Mouse (Mus musculus): ENCODE measurements at regions not wholly inside any gene's neighbourhood (a gene's known extent, or its start where the extent isn't known, plus 50 kb on each side); places are given as distances from the start of the nearest gene placed in this dataset.

GRCm38 (mm10) chr10:44609187-44609586 is 80.9 kb upstream of the Prdm1 start (continued):
- peak; percentile 73 for TF ChIP-seq TBP (IDR thresholded peaks at IDR 0.05; ENCODE audit: low read depth, low read length)

GRCm38 (mm10) chr10:44607334-44607851 is 79.1 kb upstream of the Prdm1 start:
- TF ChIP-seq POLR2A (IDR thresholded peaks at IDR 0.05; ENCODE audit: control insufficient read depth in 1 of 2, insufficient read depth in 1 of 2, low read depth in 1 of 2, low read length in 2 of 2, poor library complexity in 1 of 2), result no peak
- TF ChIP-seq GABPA (IDR thresholded peaks at IDR 0.05; ENCODE audit: low read depth, low read length), result no peak
- no peak for TF ChIP-seq E2F4 (IDR thresholded peaks at IDR 0.05; ENCODE audit: borderline replicate concordance, low read depth, low read length)
- TF ChIP-seq MYB (IDR thresholded peaks at IDR 0.05; ENCODE audit: low read depth, low read length), result no peak
- TF ChIP-seq BHLHE40 (IDR thresholded peaks at IDR 0.05; ENCODE audit: borderline replicate concordance, low read depth, low read length), result no peak
- no peak for TF ChIP-seq NELFE (IDR thresholded peaks at IDR 0.05; ENCODE audit: low read depth, low read length)
- no peak for TF ChIP-seq HCFC1 (IDR thresholded peaks at IDR 0.05; ENCODE audit: low read depth, low read length)
- peak; percentile 95 for TF ChIP-seq MAFK (IDR thresholded peaks at IDR 0.05; ENCODE audit: borderline replicate concordance, low read depth, low read length)
- no peak for TF ChIP-seq SMC3 (IDR thresholded peaks at IDR 0.05; ENCODE audit: low read depth, low read length)
- TF ChIP-seq POLR2AphosphoS5 (IDR thresholded peaks at IDR 0.05; ENCODE audit: borderline replicate concordance, low read depth, low read length), result no peak
- peak; percentile 88 for TF ChIP-seq ZNF384 (IDR thresholded peaks at IDR 0.05; ENCODE audit: low read depth, low read length)
- TF ChIP-seq CHD1 (IDR thresholded peaks at IDR 0.05; ENCODE audit: low read depth, low read length), result no peak
- no peak for TF ChIP-seq KAT2A (conservative IDR thresholded peaks at IDR 0.05; ENCODE audit: low read depth, low read length)
- TF ChIP-seq ELF1 (IDR thresholded peaks at IDR 0.05; ENCODE audit: low read depth, low read length), result no peak
- peak; percentile 66; the same call in 1 of the 2 replicates for TF ChIP-seq MYC (IDR thresholded peaks at IDR 0.05; ENCODE audit: low read depth, low read length)
- TF ChIP-seq SIN3A (IDR thresholded peaks at IDR 0.05; ENCODE audit: low read length), result no peak
- TF ChIP-seq TCF12 (IDR thresholded peaks at IDR 0.05; ENCODE audit: low read depth, low read length), result peak; percentile 20; the same call in 1 of the 2 replicates
- TF ChIP-seq MAZ (IDR thresholded peaks at IDR 0.05; ENCODE audit: low read depth, low read length), result no peak
- TF ChIP-seq ETS1 (IDR thresholded peaks at IDR 0.05; ENCODE audit: low read depth, low read length), result peak; percentile 89
- TF ChIP-seq EP300 (IDR thresholded peaks at IDR 0.05; ENCODE audit: low read depth in 1 of 2, low read length in 2 of 2), result peak; percentile 70 to 81; a peak in 3 of 4 replicates
- peak; percentile 68; the same call in 1 of the 2 replicates for TF ChIP-seq RCOR1 (IDR thresholded peaks at IDR 0.05; ENCODE audit: low read depth, low read length)
- TF ChIP-seq MEF2A (IDR thresholded peaks at IDR 0.05; ENCODE audit: extremely low read depth, insufficient replicate concordance, low read depth, low read length, poor library complexity, severe bottlenecking), result no peak
- TF ChIP-seq MAX (IDR thresholded peaks at IDR 0.05; ENCODE audit: low read length), result peak; percentile 13; the same call in 1 of the 2 replicates
- no peak for TF ChIP-seq USF2 (IDR thresholded peaks at IDR 0.05; ENCODE audit: borderline replicate concordance in 1 of 2, insufficient read depth in 1 of 2, low read depth in 1 of 2, low read length in 2 of 2)
- no peak for TF ChIP-seq CHD2 (IDR thresholded peaks at IDR 0.05; ENCODE audit: low read length)
- no peak for TF ChIP-seq POLR2AphosphoS2 (IDR thresholded peaks at IDR 0.05; ENCODE audit: low read length)
- TF ChIP-seq USF1 (IDR thresholded peaks at IDR 0.05; ENCODE audit: low read depth, low read length), result no peak
- no peak for TF ChIP-seq RAD21 (IDR thresholded peaks at IDR 0.05; ENCODE audit: low read depth, low read length)
- TF ChIP-seq JUND (IDR thresholded peaks at IDR 0.05; ENCODE audit: low read depth, low read length), result 0 out of 2 replicates have a peak, but pooled peaks have one; percentile 67
- TF ChIP-seq GATA1 (IDR thresholded peaks at IDR 0.05; ENCODE audit: low read depth, low read length), result peak; percentile 79
- no peak for TF ChIP-seq CTCF (IDR thresholded peaks at IDR 0.05 in 2 of 3, conservative IDR thresholded peaks at IDR 0.05 in 1 of 3; ENCODE audit: control insufficient read depth in 1 of 3, insufficient read depth in 1 of 3, low read depth in 2 of 3, low read length in 3 of 3, poor library complexity in 1 of 3, severe bottlenecking in 1 of 3)
- TF ChIP-seq TBP (IDR thresholded peaks at IDR 0.05; ENCODE audit: low read depth, low read length), result no peak
- peaks cover 13 to 18% of the 10 kb centered on the region in 2 experiments for H3K4me1 ChIP-seq (ENCODE audit: control insufficient read depth in 1 of 2, insufficient read depth in 2 of 2, low read length in 2 of 2)
- no peaks in the 10 kb centered on the region for H3K9me3 ChIP-seq (replicated peaks; ENCODE audit: insufficient read depth, low read length)
- H3K4me3 ChIP-seq (ENCODE audit: control insufficient read depth in 1 of 2, insufficient read depth in 1 of 2, low read depth in 2 of 2, low read length in 2 of 2), result peak overlapping the region; percentile 0 to 5; a peak in 2 of 4 replicates
- peaks cover 0 to 22% of the 10 kb centered on the region in 2 experiments; a peak in 2 of 4 replicates for H3K36me3 ChIP-seq (ENCODE audit: control insufficient read depth in 1 of 2, insufficient read depth in 2 of 2, low read length in 2 of 2)
- peak overlapping the region; percentile 72 for H3K27ac ChIP-seq (ENCODE audit: control insufficient read depth, low read depth, low read length)
- DNase-seq (ENCODE audit: low read depth, low spot score), result peak; percentile 89
- peak overlapping the region; percentile 15; the same call in 1 of the 2 replicates for H3K9ac ChIP-seq (ENCODE audit: control insufficient read depth, low read depth, low read length, poor library complexity, severe bottlenecking)
- H3K79me2 ChIP-seq (ENCODE audit: control insufficient read depth, insufficient read depth, low read length, poor library complexity), result no peaks in the 10 kb centered on the region
- no peaks in the 10 kb centered on the region for H3K27me3 ChIP-seq (ENCODE audit: control insufficient read depth in 1 of 2, insufficient read depth in 2 of 2, low read length in 2 of 2)

Measured in MEL (cell line).